Mouse (Mus musculus): ENCODE measurements around the gene Ankrd28.
"Not testable (repeated sequence)": the region's sequence is repeated elsewhere in the genome, so short reads cannot be mapped to it uniquely, and the experiment has no call there.

Ankrd28 gene

DNA sequence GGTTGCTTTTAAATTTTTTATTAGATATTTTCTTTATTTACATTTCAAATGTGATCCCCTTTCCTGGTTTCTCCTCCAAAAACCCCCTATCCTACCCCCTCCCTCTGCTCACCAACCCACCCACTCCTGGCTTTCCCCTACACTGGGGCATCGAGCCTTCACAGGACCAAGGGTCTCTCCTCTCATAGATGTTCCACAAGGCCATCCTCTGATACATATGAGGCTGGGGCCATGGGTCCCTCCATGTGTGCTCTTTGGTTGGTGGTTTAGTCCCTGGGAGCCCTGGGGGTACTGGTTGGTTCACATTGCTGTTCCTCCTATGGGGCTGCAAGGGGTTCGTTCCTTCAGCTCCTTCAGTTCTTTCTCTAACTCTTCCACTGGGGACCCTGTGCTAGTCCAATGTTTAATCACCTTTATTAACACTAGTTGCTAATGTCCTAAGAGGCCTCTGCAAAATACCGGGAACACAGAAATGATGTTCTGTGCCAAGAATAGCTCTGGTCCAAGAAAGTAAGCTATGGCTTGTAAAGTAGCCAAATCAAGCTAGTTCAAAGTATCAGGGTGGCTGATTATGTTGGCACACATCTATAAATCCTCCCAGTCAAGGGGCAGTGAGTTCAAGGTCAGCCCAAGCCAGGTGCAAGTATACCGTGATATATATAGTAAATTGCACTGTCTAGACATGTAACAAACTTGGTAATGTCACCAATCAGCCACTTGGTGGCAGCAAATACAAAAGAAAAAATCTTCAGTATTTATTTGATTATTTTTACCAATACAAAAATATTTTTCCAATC lies 36.3 kb downstream of the Ankrd28 start:
- peak; percentile 38 for DNase-seq (ENCODE audit: low read depth, low spot score)

DNA sequence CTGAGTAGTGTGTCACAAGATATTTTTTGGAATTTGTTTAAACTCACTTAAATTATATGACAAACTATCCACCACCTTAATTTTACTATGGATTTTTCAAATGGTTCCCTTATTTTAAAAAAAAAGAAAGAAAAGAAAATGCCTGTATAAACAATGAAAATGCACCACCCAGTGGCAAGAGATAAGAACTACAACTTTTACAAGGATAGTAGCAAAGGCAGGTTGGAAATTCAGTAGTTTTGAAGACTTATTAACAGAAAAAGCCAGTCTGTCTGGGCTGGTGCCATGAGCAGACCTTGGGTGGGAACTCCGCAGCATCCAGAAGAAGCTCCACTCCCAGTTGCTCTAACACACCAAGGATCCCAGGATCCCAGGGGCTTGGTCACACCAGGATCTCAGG lies 39.7 kb downstream of the Ankrd28 start:
- DNase-seq (ENCODE audit: low read depth, low spot score) = no peak

DNA sequence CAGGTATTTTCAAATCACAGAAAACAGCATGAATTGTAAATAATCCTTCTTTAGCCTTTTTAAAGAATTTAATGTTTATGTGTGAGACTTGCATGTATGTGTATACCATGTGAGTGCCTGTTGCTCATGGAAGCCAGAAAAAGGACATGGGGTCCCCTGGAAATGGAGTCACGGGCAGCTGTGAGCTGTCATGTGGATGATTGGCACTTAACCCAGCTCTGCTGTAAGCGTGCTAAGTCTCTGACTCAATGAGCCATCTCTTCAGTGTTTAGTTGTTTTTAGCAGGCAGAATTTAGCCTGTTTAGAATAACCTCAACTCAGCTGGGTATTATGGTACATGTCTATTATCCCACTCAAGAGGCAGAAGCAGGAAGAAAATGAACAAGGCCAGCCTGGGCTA lies 43.5 kb downstream of the Ankrd28 start:
- no peak for DNase-seq (ENCODE audit: low read depth, low spot score)

DNA sequence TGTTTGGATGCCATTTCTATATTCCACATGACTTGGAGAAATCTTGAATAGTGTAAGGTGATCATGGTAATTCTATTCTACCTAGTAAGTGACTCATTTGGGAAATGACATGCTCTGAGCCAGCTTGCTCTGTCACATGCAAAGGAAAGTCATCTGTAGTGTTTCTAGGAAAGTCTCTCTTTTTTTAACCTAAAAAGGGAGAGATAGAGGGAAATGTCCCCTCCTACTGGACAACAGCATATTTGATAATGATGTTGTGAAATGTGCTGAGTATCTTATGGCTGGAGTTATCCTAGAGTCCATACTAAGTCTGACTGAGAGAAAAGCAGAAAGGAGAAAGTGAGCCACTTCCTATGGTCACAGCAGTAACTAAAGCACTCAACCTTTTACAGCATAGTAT lies 44.8 kb downstream of the Ankrd28 start:
- no peak for DNase-seq (ENCODE audit: low read depth, low spot score)

DNA sequence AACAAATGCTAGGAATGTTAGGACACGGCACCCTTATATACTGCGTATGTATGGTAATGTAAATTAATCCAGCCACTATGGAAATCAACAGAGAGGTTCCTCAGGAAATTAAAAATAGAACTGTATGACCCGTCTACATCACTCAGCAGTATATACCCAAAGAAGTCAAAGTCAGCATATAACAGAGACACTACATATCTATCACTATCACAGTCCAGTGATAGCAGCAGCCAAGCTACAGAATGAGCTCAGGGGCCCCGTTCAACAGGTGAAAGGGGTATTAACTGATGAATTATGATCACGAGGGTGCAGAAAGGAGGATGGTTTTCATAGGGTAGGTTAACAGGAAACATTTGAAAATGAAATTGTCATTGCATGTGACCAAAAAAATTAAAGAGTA lies 45.5 kb downstream of the Ankrd28 start:
- no peak for DNase-seq (ENCODE audit: low read depth, low spot score)

DNA sequence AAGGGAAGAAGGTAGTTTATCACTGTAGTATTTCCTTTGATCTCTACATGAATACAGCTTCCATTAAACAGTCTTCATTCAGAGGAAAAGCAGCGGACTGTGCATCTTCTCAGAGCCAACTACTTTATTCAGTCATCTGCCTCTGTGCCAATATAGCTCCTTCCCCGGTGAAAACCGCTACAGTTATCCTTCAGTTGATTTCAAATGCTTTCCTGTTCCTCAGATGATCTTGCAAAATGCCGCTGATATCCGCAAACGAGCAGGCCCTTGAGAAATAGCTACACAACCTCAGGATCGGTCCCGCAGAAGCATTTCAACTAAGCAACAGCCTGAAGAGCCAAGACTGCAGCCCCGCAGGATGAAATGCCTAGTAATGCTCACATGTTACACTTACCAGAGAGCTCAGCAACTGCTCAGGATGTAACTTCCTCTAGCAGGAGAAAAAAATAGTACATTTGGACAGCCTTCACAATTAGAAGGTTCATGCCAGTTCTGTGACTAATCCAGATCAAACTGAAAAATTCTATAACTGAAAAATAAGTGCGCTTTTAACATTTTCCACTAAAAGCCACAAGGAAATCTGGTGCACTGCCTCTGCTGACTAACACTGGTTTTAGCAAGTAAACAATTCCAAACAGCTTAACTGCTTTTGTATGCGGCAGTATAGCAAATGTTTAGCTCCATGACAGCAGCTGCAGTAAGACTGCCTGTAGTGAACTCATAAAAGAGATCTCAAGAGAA lies 49.0 kb downstream of the Ankrd28 start:
- DNase-seq (ENCODE audit: low read depth, low spot score) = peak; percentile 28

DNA sequence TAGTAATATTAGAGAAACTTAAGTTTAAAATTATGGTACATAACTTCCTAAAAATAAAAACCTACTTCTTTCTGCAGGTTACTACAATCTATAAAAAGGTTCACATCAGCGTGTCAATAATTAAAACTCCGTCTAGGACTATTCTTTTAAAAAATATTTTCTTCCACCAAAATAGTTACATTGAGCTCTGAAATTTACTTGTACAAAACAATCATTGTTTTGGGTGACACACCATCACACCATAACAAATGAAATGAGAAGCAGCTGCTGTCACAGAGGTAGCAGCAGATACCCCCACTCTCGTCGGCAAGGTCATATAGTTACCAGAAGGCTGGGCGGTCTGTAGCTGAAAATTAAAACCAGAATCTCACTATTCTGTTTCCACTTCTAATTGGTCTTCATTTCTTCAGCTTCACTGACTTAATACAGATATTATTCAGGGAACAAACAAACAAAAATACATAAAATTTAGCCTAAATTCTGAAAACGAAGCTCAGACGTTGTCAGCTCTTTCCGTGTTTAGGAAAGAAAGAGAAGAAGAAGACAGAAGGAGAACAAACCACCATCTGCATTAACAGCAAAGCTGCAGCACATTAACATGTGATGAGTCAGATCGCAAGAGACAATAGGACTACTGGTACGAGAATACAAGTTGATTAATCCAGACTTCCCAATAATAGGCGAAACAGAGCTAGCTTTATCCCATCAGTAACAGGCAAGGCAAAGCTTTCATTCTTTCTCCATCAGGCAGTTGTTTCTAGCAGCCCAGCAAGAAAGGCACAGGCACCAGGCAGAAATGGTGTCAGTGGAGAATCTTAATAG lies 49.8 kb downstream of the Ankrd28 start:
- DNase-seq (ENCODE audit: low read depth, low spot score) = no peak

DNA sequence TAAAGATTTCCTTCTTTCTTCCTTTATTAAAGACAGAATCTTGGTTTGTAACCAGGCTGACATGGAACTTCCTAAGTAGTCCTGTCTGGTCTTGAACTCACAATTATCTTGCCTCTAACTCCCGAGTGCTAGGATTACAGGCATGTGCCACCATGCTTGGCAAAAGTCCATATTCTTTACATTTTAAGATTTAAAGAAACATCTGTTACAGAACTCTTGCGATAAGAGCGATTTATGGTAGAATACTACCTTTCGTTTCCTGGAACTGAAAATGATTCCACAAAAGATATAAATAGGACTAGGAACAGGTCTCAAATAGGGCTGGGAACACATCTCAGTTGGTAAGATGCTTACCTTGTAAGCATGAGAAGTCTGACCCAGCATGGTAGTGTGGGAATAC lies 56.9 kb downstream of the Ankrd28 start:
- DNase-seq (ENCODE audit: low read depth, low spot score) = no peak

DNA sequence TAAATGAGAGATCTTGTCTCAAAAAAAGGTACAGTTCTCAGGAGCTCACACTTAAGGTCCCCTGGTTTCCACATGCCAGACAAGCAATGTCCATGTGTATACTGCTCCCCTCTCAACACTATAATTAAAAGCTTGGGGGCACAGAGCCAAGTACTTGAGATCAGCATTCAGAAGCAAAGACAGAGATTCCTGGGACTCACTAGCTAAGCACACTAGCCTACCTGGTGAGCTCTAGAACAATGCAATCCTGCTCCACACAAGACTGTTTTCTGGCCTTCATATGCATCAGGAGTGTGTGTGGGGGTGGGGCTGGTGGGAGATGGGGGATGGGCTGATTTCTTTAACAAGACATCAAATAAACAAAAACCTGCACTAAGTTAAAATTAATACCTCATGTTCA lies 58.2 kb downstream of the Ankrd28 start:
- no peak for DNase-seq (ENCODE audit: low read depth, low spot score)

DNA sequence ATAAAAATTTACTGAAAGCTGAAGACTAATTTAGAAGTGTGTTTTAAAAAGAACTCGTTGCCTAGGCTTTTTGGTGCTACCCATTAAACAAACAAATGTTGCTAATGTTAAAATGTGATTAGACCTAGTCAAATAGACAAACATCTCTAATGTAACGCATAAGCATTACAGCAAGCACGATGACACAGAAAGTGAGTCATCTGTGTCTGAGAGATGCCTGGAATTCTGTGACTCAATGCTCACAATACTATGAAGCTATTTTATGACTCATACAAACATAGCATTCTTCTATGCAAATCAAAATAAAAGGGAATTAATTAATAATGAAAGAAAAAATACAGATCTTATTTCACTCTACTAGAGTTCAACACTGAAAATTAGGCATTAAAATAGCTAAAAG lies 61.9 kb downstream of the Ankrd28 start:
- no peak for DNase-seq (ENCODE audit: low read depth, low spot score)

DNA sequence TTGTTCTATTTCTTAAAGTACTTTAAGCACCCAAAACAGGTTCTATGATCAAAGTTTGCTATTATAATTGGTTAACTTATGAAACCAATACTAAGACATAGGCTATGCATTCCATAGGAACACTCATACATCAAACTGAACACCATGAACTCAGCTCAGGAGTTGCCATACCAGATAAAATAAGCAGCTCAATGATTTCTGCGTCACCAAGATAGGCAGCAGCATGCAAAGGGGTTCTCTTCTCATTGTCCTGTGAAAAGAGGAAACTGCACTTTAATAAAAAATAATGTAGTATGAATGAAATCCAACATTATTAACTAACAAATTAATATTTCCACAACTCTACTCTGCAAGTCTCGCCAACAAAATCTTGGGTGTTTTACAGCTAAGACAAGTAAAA lies 66.4 kb downstream of the Ankrd28 start:
- no peak for DNase-seq (ENCODE audit: low read depth, low spot score)

DNA sequence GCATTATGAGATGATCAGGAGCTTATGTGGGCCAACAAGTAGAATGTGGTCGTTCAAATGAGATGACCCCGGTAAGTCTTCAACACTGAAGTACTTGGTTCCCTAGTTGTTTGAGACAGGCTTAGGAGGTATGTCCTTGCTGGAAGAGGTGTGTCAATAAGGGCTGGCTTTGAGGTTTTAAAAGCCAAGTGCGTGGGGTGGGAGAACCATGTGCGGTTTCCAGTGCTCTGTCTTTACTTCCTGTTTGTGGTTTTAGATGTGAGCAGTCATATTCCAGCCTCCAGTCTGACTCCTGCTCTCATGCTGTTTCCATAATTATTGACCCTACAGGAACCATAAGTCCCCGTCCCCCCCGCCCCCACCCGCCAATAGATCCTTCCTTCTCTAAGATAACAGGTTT lies 68.7 kb downstream of the Ankrd28 start:
- no peak for DNase-seq (ENCODE audit: low read depth, low spot score)

DNA sequence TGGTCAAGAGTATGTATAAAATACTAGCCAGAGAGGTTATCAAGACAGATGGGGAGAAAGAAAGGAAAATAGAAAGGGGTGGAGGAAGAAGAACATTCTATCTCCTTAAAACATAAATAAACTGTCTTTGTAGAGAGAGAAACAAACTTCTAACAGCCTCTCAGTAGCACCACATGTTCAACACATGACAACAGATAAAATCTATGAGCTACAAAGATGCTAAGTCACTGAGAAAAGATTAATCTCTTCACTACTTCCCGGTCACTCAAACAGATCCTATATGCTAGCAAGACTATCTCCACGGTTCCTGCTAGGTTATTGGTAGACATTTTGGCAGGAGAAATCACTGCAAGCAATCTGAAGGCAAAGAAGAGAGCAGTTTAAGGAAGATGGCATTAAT lies 71.3 kb downstream of the Ankrd28 start:
- no peak for DNase-seq (ENCODE audit: low read depth, low spot score)

DNA sequence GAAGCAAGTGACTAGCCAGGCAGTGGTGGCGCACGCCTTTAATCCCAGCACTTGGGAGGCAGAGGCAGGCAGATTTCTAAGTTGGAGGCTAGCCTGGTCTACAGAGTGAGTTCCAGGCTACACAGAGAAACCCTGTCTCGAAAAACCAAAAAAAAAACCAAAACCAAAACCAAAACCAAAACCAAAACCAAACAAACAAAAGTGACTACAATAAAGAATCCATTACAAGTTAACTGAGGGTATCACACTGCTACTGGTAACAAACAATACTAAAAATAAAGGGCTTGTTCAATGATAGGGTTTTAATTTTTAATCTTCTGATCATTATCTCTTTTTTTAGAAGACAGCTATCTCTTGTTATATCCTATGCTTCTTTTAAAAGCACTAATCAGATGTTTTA lies 72.0 kb downstream of the Ankrd28 start:
- not testable (repeated sequence) for DNase-seq (ENCODE audit: low read depth, low spot score)

DNA sequence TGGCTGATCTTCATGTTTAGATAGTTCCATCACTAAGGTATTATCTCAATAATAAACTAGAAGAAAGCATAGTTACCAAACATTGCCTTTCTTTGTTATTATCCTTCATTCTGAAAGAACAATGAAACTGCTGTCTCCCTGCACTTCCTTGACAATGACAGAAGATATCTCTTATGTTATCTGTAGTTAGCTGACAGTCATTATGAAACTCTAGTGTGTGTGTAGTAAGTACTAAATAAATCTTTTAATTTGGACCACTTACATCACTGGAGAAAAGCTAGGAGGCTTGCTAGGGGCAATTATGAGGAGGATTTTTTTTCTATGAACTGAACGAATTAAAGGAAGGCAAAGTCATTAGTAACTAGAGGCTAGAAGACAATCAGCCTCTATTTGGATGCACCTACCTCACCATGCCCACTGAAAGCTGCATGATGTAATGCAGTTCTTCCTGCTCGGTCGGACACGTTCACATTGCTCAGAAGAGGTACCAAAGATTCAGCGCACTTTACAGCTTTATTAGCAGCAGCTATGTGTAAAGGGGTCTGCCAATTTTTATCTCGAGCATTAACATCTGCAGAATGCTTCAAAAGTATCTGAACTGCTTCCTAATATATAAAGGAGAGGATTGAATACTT lies 82.1 kb downstream of the Ankrd28 start:
- no peak for DNase-seq (ENCODE audit: low read depth, low spot score)

DNA sequence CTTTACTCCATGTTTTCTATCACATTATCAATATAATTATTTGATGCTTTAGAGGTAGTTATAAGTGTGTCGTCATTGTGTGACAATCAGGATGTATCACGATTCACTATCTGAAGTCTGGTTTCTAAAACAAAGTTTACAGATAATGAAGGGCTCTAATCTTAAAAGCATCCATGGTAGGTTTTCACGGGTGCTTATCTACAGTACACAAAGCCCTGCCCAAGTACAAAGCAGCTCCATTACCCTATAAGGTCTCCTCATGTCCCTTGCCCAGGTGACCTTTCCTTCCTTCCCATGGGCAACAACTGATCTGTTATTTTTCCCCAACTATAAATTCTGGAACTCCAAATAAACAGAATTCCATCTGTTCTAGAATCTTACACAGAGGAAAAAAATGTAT lies 87.9 kb downstream of the Ankrd28 start:
- DNase-seq (ENCODE audit: low read depth, low spot score) = no peak

DNA sequence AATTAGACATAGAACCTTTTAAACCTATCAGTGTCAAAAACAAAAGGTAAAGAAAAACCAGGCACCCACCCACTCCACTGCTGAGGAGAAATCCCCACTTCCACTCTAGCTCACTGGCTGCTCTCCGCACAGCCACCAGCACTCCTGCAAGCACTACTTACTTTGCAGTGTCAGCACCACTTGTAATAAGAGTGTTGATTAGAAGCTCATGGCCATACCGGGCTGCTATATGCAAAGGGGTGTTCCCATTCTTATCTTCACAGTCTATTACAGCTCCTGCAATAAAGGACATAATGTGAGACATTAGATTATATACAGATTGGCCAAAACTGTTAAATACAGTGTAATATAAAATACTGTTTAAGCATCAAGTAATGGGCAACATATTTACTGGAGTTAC lies 95.6 kb downstream of the Ankrd28 start:
- DNase-seq (ENCODE audit: low read depth, low spot score) = no peak

DNA sequence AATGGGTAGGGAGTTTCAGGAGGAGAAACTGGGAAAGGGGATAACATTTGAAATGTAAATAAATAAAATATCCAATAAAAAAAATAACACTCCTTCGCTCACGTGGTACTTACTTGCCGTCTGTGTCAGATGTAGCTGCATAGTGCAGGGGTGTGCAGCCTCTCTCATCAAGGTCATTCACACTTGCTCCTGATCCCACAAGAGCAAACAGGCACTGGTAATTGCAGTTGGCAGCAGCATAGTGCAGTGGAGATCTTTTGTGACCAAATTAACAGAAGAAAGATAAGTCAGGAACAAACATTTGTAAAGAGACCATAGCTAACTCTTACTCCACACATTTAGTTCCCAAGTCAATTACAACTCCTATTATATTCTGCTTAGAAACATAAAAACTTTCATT lies 102.9 kb downstream of the Ankrd28 start:
- no peak for DNase-seq (ENCODE audit: low read depth, low spot score)

DNA sequence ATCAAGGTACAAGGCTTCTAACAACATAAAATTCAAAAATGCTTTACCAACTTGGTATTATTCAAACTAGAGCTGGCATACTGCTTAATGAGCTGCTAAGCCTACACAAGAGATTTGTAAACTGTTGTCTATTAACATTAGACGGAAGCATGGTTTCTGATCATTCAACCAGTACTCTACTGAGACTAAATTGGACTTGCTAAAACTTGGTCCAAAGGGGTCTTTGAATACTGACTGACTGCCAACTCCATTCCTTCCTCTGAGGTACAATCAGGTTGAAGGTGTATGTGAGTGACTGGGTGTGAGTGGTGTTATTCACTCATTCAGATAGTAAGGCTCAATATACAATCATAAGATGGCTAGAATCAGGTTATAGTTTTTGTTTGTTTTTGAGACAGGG lies 107.7 kb downstream of the Ankrd28 start:
- no peak for DNase-seq (ENCODE audit: low read depth, low spot score)

DNA sequence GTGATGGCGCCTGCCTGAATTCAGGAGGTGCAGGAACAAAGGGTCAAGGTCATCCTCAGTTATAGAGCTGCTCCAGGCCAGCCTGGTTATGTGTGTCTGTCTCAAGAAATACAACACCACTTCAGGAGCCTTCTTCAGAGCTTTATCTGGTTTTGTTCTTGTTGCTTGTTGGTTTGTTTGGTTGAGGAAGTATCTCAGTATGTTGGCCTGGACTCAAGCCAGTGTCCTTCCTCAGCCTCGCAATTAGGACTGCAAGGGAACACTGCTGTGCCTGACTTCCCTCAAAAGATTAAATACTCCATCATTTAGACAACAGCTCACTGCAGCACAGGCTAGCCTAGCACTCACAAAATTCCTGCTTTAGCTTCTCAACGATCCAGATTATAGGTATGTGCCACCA lies 109.2 kb downstream of the Ankrd28 start:
- DNase-seq (ENCODE audit: low read depth, low spot score) = no peak

DNA sequence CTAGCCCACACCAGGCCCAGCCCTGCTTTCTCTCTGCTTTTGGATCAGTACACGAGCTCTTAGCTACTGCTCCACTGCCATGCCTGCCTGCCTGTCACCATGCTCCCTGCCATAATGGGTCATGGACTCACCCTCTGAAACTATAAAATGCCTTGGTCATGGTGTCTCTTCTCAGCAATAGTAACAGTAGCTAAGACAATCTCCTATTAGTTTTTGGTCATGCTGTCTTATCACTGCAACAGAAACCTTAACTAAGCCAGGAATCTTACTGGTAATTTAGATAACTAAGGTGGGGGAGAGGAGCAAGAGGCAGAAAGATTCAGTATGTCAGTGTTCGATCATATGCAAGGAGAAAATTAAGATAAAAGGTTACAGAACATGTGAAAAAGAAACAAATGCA lies 112.1 kb downstream of the Ankrd28 start:
- no peak for DNase-seq (ENCODE audit: low read depth, low spot score)

DNA sequence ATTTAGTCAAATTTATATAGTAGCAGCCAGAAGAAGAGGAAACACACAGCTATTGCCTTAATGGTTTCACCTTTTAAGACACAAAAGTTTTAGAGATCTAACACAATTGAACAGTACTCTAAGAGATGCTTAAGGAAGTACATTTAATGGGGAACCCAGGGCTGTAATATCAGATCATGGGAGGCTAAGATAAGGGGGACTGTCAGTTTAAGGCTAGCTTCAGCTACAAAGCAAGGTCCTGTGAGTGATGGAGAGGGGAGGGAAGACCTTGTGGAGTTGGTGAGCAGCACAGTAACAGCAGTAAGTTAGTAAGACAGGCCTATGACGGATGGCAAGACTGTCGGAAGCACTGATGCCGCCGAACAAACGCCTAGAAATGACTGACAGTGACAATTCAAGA lies 113.1 kb downstream of the Ankrd28 start:
- DNase-seq (ENCODE audit: low read depth, low spot score) = no peak

Measured in mesoderm, embryonic 11.5 days (tissue).